Mouse (Mus musculus): ENCODE measurements around the gene Dock4. TPM values are rescaled to one million over a fixed set of nuclear protein-coding genes. Genes with fewer than 3 reads are reported as not detected.

Gene Dock4
- total RNA-seq, 2 experiments from 2014 or later = 0.17 to 0.19 TPM

GRCm38 (mm10) chr12:40707108-40707507 is 261.4 kb downstream of the Dock4 start:
- ATAC-seq (replicated peaks; ENCODE audit: low FRiP score, poor library complexity, severe bottlenecking) = no peak

DNA sequence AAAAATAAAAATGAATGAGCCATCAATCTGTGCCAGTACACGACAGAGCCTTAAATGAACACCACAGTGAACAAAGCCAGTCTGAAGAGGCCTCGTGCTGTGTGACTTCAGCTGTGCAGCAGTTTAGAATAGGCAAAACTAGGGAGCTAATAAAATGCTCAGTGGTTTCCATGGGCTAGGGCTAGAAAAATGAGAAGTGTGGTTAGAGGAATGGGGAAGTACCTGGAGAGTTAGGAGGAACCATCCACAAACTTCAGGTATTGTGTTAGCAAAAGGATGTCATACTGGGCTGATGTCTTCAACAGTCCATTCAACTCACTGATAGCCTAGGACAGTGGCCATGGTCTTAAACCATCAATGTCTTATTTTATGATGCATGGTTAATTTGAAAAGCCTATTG is 263.3 kb downstream of the Dock4 start:
- no peak for ATAC-seq (replicated peaks; ENCODE audit: low FRiP score, poor library complexity, severe bottlenecking)

DNA sequence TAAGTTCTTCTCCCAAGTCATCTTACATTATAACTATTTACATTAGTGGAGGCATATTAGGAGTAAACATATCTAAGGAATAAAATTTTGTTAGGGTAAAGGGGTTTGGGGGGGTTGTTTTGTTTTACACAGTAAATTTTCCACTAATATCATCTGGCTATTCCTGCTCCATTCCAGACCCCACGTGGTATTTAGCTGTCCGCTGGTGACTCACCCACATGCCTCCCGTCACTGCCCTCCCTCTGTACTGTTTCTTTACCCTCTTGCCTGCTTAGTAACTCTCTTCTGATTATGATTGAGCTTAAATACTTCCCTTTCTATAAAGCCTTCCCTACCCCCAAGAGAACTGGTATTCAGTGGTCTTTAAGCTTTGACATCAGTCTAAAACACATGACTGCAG is 266.5 kb downstream of the Dock4 start:
- no peak for ATAC-seq (replicated peaks; ENCODE audit: low FRiP score, poor library complexity, severe bottlenecking)

- ATAC-seq (replicated peaks; ENCODE audit: low FRiP score, poor library complexity, severe bottlenecking) = no peak
These were observed 268.5 kb downstream of the Dock4 start for GRCm38 (mm10) chr12:40714288-40714687.

- ATAC-seq (replicated peaks; ENCODE audit: low FRiP score, poor library complexity, severe bottlenecking) = no peak
These were observed 269.4 kb downstream of the Dock4 start for GRCm38 (mm10) chr12:40715174-40715573.

DNA sequence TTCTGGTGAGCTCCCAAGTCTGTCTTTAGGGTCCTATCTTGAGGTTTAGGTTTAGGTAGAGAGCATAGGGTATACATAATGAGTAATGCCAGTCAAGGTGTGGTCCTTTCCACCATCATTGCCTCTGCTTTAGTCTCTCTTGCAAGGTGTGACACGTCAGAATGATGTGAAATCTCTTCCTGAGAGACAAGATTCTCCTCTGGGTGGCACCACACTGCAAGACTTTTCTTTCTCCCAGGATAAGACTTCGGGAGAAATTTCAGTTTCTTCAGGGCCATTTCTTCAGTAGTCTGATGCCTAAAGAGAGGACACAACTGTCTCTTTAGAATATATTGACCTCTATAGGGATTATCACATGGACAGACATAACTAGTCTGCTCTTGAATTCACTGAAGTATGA is 282.6 kb downstream of the Dock4 start:
- no peak for ATAC-seq (replicated peaks; ENCODE audit: low FRiP score, poor library complexity, severe bottlenecking)

- no peak for ATAC-seq (replicated peaks; ENCODE audit: low FRiP score, poor library complexity, severe bottlenecking)
These were observed 285.0 kb downstream of the Dock4 start for GRCm38 (mm10) chr12:40730756-40731155.

- ATAC-seq (replicated peaks; ENCODE audit: low FRiP score, poor library complexity, severe bottlenecking) = no peak
These were observed 299.7 kb downstream of the Dock4 start for GRCm38 (mm10) chr12:40745501-40745900.

DNA sequence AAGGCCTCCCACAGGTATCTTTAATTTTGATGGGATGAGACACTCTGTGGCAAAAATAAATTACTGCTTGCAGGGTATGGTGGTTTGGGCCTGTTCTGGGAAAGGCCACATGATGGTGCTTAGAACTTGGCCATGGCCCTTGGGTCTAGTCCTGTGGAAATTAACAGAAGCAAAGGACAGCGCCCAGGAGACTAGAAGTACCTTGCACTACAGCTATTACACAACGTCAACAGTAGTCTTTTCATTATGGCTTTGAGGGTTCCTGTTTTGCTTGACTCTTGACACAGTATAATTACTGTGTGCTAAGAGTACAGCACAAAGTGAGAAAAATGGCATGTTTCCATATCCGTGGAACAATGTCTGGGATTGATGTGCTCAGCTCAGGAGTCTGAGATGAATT is 300.3 kb downstream of the Dock4 start:
- ATAC-seq (replicated peaks; ENCODE audit: low FRiP score, poor library complexity, severe bottlenecking) = no peak

GRCm38 (mm10) chr12:40759281-40759680 is 313.5 kb downstream of the Dock4 start:
- no peak for ATAC-seq (replicated peaks; ENCODE audit: low FRiP score, poor library complexity, severe bottlenecking)

GRCm38 (mm10) chr12:40767258-40767816 is 321.6 kb downstream of the Dock4 start:
- ATAC-seq (replicated peaks; ENCODE audit: low FRiP score, poor library complexity, severe bottlenecking) = no peak

DNA sequence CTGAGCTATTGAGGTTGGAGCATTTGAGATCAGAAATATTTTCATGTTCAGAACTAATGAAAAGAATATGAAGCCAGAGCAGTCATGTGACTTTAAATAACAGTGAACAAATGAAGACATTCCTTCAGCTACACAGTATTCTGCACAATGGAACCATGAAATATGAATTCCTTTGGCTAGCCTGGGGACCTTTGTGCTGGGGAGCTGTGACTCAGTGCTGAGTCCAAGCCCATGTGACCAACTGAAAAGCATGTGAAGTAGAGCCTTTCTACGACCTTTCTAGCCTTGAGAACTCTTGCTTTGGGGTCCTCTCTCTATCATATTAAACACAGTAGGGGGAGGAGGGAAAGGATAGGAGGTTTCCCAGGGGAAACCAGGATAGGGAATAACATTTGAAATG is 327.3 kb downstream of the Dock4 start:
- ATAC-seq (replicated peaks; ENCODE audit: low FRiP score, poor library complexity, severe bottlenecking) = no peak

DNA sequence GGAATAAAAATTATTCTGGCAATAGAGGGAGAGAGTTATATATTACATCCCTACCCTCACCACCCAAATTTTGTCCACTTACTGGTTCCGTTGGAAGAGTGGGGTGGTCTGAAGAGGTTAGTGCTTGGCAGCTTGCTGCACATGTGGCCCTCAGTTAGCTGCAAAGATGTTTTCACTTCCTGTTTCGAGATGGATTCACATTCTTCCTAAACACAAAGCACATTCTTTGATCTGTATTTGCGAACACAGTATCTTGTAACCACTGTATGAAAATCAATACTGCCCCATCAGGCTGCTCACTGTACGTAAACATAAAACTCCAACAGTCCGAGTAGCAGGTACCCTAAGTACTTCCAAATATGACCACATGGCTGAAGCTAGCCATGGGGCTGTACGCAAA is 335.8 kb downstream of the Dock4 start:
- no peak for ATAC-seq (replicated peaks; ENCODE audit: low FRiP score, poor library complexity, severe bottlenecking)

DNA sequence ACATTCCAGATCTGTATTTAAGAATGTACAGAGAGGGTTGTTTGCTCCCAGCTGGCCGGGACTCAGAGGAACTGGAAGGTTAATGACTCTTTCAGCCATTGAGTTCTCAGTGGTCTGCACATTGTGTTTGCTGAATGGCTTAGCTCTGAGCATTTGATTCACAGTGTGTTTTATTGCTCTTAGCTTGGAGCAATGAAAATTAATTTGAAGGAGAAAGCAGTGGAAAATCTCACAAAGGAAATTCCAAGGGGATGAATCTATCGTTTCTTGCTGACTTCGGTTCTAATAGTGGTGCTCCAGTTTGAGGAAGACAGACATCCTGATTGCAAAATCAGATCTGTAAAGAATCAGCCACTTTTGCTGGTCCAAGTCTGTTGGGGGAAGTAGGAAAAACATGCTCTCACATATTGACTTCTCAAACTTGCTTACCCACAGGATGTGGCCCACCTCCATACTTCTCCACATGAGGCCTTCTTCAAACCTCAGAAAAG is 342.9 kb downstream of the Dock4 start:
- no peak for ATAC-seq (replicated peaks; ENCODE audit: low FRiP score, poor library complexity, severe bottlenecking)

DNA sequence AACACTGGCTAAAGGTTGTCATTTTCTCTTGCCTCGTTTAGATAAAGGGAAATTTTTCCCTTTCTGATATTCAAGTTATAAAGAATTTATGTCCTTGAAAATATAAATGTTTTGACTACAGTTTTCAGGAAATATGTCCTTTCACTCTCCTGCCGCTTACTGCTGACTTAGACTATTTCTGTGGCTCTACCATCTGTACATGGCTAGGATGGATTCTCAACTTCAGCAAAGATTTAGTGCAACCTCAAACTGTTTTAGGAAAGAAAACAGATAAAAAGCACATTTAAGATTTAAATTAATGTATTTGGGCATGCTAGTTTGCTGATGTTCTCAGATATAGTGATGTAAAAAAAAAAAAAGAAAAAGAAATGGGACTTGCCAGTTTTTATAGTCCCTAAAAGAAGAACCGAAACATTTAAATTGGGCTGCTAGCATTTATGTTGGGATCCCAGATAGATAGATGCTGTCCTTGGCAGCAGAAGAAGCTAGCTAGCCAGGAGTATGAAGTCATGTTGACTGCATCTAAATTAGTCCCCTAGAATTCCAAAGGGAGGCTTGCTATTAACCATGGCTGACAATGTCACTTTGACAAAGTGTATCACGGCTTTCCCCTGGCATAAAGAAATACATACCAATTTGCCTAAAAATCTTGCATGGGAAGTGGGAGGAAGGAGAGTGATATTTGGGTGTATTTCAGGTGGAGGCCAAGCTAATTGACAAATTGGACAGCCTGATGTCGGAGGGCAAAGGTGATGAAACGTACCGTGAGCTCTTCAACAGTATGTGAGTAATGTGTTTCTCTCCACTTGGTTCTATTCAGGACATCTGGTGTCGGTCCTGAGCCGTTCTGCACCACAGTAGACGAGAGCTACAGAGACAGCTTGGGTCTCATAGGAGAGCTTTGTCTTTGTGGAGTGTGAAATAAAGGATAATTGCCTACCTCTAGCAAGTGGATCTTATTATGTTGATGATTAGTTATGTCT is 343.9 kb downstream of the Dock4 start:
- no peak for ATAC-seq (replicated peaks; ENCODE audit: low FRiP score, poor library complexity, severe bottlenecking)

GRCm38 (mm10) chr12:40791221-40791620 is 345.5 kb downstream of the Dock4 start:
- no peak for ATAC-seq (replicated peaks; ENCODE audit: low FRiP score, poor library complexity, severe bottlenecking)

DNA sequence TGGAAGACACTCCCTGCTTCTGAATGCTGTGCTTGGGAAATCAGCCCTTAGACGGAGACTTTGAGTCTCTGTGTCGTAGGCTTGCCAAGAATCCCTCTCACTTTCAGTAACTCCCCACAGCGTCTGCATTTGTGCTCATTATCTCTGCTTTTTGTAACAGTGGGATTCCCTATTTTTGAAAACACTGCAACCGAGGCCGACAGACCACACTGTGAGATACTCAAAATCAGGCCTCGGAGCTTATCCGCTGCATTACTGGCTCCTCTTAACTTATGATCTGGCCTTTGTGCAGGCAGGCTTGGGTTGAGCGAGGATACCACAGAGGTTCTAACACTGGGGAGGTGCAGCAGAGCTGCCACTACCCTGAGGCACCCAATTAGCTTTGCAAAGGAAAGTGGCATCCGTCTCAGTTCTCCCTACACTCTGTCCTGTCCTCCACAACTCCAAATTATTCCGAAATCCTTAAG is 346.5 kb downstream of the Dock4 start:
- no peak for ATAC-seq (replicated peaks; ENCODE audit: low FRiP score, poor library complexity, severe bottlenecking)

GRCm38 (mm10) chr12:40794066-40794465 is 348.3 kb downstream of the Dock4 start:
- ATAC-seq (replicated peaks; ENCODE audit: low FRiP score, poor library complexity, severe bottlenecking) = no peak

GRCm38 (mm10) chr12:40794756-40795155 is 349.0 kb downstream of the Dock4 start:
- no peak for ATAC-seq (replicated peaks; ENCODE audit: low FRiP score, poor library complexity, severe bottlenecking)

- ATAC-seq (replicated peaks; ENCODE audit: low FRiP score, poor library complexity, severe bottlenecking) = no peak
These were observed 350.0 kb downstream of the Dock4 start for GRCm38 (mm10) chr12:40795768-40796167.
